Mouse (Mus musculus) liver, embryonic 14.5 days (tissue): Measurements from ENCODE around the gene Por.

Source experiments
- CTCF ChIP-seq: IDR thresholded peaks from 2 replicates; pipeline ENCODE4 v1.5.1; 2016; ENCODE audit warnings: antibody characterized with exemption, low read depth, control low read depth
- EP300 ChIP-seq: IDR thresholded peaks from 2 replicates; pipeline ENCODE4 v1.6.1; 2016; ENCODE audit warnings: antibody characterized with exemption, low read depth

GRCm38 (mm10) chr5:135733071-135733470 lies 63.2 kb downstream of the Por start:
- TF ChIP-seq CTCF = no peak
- TF ChIP-seq EP300 = no peak
